ENCODE assay signal across 8 mouse cellular contexts in the genomic region with DNA sequence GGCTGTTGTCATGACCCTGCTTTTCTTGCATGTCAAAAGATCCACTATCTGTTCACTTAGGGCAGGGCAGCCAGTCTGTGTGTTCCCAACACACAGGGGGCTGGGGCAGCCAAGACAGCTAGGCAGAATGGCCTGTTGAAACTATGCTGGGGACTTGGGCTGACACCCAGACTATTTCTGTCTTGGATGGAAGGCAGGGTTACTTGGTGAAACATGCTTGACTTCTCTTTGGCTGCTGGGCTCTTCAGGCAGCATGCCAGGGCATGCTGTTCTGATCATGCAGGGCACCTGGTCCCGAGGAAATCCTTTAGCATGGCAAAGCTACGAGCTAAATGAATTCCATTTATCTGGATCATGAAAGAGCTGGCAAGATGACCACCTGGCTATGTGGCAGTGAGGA. TPM values are rescaled to one million over a fixed set of nuclear protein-coding genes. Genes with fewer than 3 reads are reported as not detected.
DNase-seq lines count a peak whose midpoint lies in the region.
"Had no signal": no experiment of that assay in that cellular context is flagged by ENCODE, and none has a peak within 500 bp of the region (broad histone marks: within the 10 kb centered on the region; RNA-seq: fewer than 3 reads in every experiment).

No protein-coding gene starts in this region.

- peak; percentile 16 for DNase-seq in kidney, postnatal 14 days
- DNase-seq in kidney, adult 9 months: no peak
- DNase-seq in cerebellum, adult 8-10 months: peak; percentile 43
- peak; percentile 56 for DNase-seq in gastrocnemius, postnatal 10 days
- peak; percentile 36 for DNase-seq in lung, postnatal 14 days
- no peak for DNase-seq in spleen, postnatal 14 days (ENCODE audit: low spot score in 2 of 2)
- DNase-seq in kidney, adult 18-20 months: no peak
- DNase-seq: thymus, postnatal 25 days had no signal

RNA-seq across cellular contexts. Expression of gene Npas1, which starts 46.8 kb away (rescaled TPM):
- total RNA-seq in gastrocnemius, postnatal 10 days (2021): not detected

Comparison
In these comparisons a context has a peak if more than half of its experiments do, and no peak if none do; other contexts are left out.
1. DNase-seq: peak in kidney, postnatal 14 days (single experiment), cerebellum, adult 8-10 months (single experiment), gastrocnemius, postnatal 10 days (single experiment) and lung, postnatal 14 days (single experiment); none in kidney, adult 9 months (single experiment), spleen, postnatal 14 days (0 of 2) and kidney, adult 18-20 months (single experiment).